Mouse (Mus musculus) layer of hippocampus, adult 11-12 months (tissue): ENCODE data around the gene Gm20721.

ENCODE experiments used
- DNase-seq: peaks from one replicate; pipeline ENCODE4 v3.0.0; 2022; ENCODE audit warnings: low spot score

Gene Gm20721

GRCm38 (mm10) chr2:174297851-174298250, 48.7 kb downstream of the Gm20721 start:
- no peak for DNase-seq

- DNase-seq: no peak
Observed at GRCm38 (mm10) chr2:174297086-174297571, 49.4 kb downstream of the Gm20721 start.

- no peak for DNase-seq
Observed at GRCm38 (mm10) chr2:174295900-174296465, 50.5 kb downstream of the Gm20721 start.

GRCm38 (mm10) chr2:174295175-174295899, 51.2 kb downstream of the Gm20721 start:
- DNase-seq: peak; percentile 32

GRCm38 (mm10) chr2:174294457-174294856, 52.1 kb downstream of the Gm20721 start:
- no peak for DNase-seq

GRCm38 (mm10) chr2:174291662-174292030, 54.9 kb downstream of the Gm20721 start:
- DNase-seq: no peak

- DNase-seq: no peak
Observed at GRCm38 (mm10) chr2:174291029-174291661, 55.4 kb downstream of the Gm20721 start.

- DNase-seq: no peak
Observed at GRCm38 (mm10) chr2:174288673-174289430, 57.7 kb downstream of the Gm20721 start.

GRCm38 (mm10) chr2:174287921-174288320, 58.6 kb downstream of the Gm20721 start:
- DNase-seq: no peak

GRCm38 (mm10) chr2:174285921-174286470, 60.5 kb downstream of the Gm20721 start:
- no peak for DNase-seq

- DNase-seq: no peak
Observed at GRCm38 (mm10) chr2:174284807-174285457, 61.6 kb downstream of the Gm20721 start.

- peak; percentile 29 for DNase-seq
Observed at GRCm38 (mm10) chr2:174284011-174284410, 62.5 kb downstream of the Gm20721 start, which contains the start of gene Gnas. Gene Gnas, plus strand, starts transcription at chr2:174284320.

GRCm38 (mm10) chr2:174283341-174283740, 63.2 kb downstream of the Gm20721 start:
- DNase-seq: no peak
